Mouse (Mus musculus) gastrocnemius, adult 18-20 months (tissue): ENCODE results near the gene Tbc1d17. TPM values are rescaled to one million over a fixed set of nuclear protein-coding genes. Genes with fewer than 3 reads are reported as not detected.
A peak's percentile ranks its signal among the peaks of the same experiment; 100 is the strongest.

Experiments used
- DNase-seq: peaks from one replicate; pipeline ENCODE4 v3.0.0; 2021; ENCODE audit warnings: low spot score
- total RNA-seq, 2 experiments: library from RNA; stranded (reverse); gene quantifications; 2 replicates each; pipeline ENCODE4 v1.2.3; 2021

Gene Tbc1d17
- total RNA-seq, 2 experiments from 2014 or later = 46.8 to 61.0 TPM

DNA sequence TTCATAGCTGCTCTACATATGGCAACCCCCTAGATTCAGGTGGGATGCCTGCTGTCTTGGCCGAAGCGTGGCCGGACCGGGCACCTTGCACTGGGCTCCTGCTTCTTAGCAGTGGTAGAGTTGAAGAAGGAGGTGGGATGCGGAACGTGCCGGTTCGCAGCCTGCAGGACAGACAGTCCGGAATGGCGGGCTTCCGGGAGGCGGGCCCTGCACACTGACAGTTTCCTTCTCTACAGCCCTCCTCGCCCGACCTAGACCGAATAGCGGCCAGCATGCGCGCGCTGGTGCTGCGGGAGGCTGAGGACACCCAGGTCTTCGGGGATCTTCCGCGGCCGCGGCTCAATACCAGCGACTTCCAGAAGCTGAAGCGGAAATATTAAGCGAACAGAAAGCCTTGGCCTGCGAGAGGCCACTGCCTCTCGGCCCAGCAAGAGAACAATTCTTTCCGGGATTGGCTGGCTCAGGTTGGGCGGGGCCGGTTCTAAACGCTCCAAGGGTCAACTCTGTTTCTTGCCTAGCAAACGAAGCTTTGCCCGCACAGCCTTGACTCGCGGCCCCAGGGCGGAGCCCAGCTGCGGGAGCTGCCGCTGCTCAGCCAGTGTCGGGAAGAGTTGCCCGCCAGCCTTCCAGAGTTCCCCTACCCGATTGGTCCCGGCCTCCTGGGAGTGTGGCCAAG lies 5.6 kb upstream of the Tbc1d17 start:
- peak; percentile 81 for DNase-seq

DNA sequence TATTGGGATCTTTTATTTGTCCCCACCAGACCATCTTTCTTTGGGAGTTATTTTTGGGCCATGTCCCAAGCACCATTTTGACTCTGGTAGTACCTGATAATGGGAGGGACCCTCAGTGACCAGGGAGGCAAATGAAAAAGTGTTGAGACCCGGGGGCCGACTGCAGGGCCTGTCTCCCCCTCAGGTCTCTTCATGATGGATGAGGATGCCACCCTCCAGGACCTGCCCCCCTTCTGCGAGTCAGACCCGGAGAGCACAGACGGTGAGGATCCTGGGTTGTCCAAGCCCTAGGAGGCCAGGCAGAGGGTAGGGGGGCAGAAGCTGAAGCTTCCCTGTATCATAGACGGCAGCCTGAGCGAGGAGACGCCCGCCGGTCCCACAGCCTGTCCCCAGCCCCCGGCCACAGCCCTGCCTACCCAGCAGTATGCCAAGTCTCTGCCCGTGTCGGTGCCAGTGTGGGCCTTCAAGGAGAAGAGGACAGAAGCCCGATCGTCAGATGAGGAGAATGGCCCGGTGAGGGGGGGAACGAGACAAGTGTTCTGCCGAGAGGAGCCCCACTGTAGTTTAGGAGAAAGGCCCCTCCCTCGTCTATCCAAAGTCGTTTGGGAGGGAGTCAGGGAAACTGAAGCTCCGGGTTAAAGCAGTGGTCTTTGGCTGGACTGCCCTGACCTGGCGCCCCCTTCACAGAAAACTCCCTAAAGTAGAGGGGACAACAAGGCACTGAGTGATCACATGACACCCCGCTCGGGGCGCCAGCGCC lies 4.9 kb upstream of the Tbc1d17 start:
- no peak for DNase-seq

DNA sequence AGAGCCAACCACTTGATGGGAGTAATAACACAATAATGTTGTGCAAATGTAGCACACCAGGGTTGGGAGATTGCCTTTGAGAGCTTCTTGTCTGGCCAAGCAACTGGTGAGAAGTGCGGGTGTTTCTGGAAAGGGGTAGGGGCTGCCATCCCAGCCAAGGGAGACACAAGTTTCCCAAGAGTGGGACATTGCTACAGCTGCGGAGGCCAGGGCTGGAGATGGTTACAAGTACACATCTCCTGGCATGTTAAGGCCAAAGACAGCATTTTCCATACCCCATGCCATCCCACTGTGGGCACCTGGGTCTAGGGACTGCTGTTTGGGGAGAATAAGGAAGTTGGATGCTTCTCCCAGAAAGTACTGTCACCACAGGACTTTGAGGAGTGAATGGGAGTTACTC lies 4.2 kb upstream of the Tbc1d17 start:
- DNase-seq = no peak

DNA sequence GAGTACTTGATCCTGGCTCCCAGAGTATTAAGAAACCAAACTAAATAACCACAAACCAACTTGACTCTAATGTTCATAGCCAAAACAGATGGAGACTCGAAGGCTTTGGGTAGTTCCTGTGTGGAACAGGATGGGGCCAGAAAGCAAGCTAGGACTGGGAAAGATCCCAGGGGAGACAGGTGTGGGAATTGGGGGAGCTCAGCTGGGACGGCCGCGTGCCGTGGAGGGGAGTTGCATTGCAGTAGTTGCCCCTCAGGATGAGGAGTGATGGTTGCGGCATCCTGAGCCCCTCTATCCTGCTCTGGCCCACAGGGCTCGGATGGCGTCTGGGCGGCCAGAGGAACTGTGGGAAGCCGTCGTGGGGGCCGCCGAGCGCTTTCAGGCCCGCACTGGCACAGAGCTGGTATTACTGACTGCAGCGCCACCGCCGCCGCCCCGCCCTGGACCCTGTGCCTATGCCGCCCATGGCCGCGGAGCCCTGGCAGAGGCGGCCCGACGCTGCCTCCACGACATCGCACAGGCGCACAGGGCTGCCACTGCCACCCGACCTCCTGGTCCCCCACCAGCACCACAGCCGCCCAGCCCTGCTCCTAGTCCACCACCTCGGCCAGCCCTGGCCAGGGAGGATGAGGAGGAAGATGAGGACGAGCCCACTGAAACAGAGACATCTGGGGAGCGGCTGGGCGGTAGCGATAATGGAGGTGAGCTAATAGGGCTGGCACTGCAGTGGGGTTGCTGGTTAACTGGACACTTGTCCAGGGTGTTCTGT lies 3.6 kb upstream of the Tbc1d17 start:
- DNase-seq = no peak

DNA sequence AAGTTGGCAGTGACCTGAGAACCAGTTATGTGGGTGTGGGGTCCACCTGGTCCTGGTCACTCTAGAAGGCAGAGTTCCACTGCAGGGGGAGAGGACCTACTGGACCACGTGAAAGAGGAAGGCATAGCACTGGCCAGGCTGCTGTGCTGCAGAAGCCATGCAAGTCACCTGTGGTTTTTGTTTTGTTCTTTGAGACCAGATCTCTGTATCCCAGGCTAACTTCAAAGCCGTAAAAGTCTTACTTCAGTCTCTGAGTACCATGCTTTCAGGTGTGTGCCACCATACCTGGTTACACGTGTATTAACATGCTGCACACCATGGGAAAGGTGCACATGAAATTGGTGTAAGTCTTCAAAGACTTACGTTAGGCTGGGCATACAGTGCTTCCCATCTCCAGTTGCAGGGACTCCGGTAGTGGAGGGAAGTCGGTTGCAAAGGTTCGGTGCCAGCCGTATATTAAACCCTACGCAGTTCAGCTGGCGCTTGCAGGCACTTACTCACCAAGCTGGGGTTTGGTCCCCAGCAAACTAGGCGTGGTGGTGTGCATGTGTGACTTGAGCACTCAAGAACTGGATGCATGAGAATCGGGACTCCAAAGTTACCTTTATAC lies 2.9 kb upstream of the Tbc1d17 start:
- no peak for DNase-seq

DNA sequence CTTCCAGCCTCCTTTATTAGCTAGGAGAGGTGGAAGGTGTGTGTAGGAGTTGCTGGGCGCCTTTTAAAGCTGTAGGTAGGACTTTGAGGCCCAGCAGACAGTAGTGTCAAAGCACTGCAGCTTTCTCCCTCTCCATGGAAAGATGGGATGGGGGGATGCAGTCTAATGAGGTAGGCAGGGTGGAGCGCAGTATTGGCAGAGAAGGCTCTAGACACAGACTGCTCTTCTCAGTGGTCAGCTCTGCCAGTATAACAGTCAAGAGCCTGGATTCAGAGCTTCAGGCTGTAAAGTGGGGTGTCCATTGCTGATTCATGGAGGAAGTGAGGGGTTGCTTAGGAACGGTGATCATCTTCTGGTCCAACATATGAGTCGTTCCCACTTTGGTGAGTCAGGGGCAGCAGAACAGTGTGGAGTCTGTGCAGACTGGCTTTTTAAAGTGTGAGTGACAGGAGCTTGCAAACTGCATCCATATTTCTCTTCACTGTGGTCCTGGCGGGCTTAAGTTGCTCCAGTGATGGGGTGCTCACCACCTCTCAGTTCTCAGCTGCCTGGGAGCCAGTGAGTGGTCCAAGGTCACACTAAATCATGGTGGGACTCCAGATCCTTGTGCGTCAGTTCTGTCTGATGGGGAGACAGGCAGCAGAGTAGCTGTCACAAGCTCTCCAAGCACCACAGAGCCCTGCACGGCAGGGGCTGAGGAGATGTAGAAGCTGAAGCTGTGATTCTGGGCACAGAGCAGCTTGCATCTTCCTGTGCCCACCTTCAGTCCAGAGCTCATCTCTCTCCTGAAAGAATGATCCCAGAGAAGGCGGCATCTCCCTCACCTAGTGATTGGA lies 2.1 kb upstream of the Tbc1d17 start:
- DNase-seq = no peak

DNA sequence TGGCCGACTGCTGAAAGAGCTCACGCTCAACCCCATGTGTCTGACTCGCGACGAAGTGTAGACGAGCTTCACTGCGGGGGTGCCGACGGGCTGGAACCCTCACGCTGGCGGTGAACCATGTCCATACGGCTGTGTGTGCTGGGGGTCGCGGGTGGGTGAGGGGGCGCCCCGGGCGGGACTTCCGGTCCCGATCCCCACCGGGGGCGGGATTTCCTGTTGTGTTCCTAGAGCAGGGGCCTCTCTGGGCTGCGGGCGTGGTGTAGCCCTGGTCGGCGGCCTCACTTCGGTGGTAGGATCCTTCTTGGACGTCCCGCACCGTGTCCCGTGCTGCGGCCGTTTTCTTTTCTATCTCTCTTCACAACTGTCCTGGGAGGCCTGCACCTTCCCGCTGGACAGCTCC lies 1.3 kb upstream of the Tbc1d17 start:
- peak; percentile 69 for DNase-seq

DNA sequence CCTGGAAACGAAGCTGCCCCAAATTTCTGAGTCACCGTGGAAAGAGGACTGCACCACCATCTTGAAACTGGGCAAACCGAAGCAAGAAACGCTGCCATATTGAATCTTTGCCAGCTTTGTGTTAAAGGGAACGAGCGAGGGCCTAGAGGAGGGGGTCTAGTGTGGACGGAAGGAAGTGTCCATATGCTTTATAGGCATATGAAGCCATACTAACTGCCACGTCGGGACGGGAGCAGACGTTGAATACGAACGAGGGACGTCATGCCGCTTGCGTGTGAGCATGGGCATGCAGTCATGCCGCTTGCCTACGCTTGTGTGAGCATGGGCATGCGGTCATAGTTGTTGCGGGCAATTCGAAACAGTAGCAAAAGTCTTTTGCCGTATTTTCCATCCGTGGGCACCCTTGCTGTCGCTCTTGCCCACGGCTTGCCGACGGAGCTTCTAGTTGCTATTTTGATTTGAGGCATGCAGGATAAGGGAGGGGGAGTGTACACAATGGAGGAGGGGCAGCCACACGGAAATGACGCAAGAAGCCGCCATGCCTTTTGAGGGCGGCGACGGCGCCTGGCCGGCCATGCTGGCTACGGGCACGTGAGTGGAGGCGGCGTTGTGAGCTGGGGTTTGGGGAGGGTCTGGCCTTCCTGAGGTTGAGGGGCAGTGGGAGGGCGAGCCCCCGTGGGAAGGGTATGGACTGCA lies 685 bp upstream of the Tbc1d17 start:
- peak; percentile 92 for DNase-seq

DNA sequence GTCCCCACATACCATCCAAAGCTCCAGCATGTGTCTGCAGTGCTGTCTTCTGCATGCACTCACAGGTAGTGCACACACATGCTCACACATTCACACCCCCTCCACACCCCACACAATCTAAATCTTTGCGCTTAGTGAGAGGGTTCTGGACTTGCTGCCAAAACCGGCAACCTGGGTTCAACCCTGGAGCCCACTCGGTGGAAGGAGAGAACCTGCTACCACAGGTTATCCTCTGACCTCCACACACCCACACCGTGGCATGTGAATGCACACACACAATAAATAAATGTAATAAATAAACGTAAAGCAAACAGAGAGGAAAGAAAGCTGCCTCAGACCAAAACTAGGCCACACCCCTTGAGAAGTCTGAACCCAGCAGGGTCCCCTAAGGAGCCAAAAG lies 1.1 kb downstream of the Tbc1d17 start:
- DNase-seq = no peak

DNA sequence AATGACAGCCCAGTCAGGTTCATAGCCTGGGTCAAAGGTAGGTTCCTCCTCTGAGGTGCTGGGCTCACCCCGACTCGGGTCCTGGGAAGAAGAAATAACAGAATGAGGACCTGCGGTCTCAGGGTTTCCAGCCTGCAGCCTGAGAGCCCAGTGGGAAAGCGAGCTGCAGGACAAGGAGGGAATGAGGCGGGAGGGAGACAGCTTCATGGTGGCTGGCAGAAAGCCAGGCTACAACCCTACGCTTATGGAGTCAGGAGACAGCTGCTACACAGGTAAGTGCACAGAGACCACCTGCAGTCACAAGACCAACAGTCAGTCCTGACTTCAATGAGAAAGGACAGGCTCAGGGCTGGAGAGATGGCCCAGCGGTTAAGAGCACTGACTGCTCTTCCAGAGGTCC lies 2.1 kb downstream of the Tbc1d17 start:
- no peak for DNase-seq

DNA sequence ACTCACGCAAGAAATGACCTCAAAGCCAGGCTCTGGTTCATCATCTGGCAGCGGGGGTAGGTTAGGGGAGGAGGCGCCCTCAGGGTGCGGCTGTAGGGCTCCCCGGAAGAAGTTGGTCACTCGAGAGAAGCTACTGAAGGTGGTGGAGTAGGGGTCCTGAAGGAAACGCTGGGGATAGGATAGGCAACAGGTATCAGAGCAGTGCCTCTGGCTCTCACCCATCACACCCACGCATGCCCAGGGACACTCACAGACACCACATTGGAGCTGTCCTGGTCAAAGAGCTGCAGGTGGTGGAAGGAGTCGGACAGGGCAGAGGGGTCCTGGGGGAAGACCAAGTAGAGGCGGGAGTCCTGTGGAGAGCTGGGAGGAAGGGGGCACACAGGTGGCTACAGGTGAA lies 3.9 kb downstream of the Tbc1d17 start:
- DNase-seq = no peak

DNA sequence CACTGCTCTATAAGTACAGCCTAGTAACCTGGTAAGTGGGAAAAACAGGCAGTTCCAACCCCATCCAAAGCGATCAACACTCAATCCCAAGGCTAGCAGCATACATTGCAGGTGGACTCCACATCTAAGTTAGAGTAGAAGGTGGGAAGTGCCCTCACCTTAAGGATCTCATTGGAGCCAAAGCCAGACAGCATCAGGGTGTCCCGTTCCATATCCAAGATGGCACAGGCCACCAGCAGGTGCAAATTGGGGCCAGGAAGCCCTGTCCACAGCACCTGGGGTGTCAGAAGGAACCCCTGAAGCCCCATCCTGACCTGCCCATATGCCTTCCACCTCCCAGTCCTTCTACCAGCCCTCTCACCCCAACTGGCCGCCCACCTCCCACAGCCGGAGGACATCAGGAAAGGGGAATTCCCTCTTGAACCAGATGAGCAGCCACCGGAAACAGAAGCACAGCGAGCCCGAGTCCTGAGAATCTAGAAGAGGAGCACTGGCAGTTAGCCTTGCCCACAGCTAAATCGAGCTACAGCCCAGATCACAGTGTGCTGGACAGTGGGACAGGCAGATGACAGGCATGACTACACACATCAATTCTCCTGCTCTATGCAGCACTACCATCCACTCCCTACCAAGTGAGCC lies 6.9 kb downstream of the Tbc1d17 start:
- peak; percentile 52 for DNase-seq

DNA sequence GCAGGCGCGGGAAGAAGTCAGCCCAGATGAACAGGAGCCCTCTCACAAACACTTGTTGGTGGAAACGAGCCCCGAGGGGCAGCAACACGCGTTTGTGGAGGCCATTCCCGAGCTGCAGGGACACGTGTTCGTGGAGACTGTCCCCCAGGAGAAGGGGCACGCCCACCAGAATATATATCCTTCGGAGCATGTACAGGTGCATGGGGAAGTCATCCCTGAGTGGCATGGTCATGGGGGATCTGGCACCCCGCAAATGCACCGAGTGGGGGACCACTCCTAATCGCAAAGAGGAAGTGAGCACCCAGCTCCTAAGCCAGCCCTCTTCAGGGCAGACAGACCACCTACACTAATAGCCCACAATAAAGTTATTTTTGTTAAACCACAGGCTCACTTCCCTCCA lies 8.5 kb downstream of the Tbc1d17 start:
- no peak for DNase-seq

DNA sequence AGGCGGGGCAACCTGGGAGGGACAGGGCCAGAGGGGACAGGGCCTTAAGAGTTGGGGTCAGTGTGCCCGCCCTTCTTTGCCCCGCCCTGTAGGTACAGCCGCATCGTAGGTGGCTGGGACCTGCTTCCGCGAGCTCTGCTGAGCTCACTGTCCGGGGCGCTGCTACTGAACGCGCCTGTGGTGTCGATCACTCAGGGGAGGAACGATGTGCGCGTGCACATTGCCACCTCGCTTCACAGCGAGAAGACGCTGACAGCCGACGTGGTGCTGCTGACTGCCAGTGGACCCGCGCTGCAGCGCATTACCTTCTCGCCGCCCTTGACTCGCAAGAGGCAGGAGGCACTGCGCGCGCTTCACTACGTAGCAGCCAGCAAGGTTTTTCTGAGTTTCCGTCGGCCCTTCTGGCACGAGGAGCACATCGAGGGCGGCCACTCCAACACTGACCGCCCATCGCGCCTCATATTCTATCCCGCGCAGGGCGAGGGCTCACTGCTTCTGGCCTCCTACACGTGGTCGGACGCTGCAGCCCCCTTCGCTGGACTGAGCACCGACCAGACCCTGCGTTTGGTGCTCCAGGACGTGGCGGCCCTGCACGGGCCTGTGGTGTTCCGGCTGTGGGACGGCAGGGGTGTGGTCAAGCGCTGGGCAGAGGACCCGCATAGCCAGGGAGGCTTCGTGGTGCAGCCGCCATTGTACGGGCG lies 9.2 kb downstream of the Tbc1d17 start:
- no peak for DNase-seq

DNA sequence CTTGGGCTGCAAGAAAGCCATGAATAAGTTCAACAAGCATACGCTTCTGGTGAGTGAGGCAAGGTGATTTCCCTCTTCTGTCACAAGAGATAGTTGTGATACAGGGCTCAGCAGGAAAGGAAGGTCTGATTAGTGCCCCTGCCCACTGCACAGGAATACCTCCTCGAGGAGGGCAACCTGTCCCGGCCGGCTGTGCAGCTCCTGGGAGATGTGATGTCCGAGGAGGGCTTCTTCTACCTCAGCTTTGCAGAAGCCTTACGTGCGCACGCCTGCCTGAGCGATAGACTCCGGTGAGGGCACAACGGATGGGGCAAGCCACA lies 9.7 kb downstream of the Tbc1d17 start:
- DNase-seq = no peak

DNA sequence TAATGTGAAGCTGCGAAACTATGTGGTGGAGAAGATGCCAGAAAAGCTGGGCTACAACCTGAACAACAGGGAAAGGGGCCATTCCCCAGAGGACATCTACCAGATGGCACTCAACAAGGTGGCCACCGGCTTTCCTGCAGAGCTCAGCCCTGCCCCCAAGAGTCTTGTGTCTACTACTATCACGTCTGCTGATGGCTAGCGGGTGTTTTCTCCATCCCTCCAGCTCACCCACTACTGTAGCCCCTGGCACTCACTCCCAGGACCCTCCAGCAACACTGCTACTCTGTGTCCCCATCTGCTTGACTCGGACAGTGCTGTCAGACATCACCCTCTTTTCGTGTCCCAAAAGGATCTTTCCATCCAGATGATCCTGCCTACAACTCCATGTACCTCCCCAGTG lies 10.8 kb downstream of the Tbc1d17 start:
- DNase-seq = no peak

DNA sequence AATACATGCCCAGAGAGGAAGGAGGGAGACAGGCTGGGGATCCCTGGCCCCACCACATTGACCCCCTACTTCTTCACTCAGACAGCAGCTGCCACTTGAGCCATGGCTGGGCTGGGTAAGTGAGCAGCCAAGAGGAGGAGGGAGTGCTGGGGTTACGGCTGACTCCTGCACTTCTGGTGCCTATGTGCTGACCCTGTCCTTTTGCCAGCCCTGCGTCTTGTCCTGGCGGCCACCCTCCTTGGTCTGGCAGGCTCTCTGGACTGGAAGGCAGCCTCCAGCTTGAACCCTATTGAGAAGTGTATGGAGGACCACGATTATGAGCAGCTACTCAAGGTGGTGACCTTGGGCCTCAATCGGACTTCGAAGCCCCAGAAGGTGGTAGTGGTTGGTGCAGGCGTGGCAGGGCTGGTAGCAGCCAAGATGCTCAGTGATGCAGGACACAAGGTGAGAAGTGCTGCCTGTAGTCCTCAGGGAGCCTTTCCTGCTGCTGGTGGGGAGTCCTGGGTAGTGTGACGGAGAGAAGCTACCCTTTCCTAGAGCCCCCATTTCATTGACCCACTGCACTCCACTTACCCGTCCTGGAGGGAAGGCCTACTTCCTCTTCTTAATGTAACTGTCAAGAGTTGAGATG lies 12.3 kb downstream of the Tbc1d17 start:
- DNase-seq = peak; percentile 83

DNA sequence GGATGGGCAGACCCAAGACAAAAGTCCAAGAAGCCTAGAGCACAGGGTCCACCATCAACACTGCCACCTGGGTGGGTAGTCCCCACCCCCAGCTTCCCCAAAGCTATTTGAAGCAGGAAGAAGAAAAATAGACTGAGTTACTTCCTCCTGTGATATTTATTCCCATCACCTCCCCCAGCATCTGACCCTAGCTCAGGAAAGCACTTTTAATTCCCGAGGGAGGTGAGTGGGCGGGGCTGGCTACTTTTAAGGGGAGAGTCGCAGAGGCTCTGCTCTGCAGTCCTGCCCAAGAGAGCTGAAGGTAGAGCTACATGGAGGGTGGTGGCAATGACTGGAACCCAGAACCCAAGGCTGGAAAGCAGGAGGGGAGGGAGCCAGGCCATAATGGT lies 12.9 kb downstream of the Tbc1d17 start:
- no peak for DNase-seq

DNA sequence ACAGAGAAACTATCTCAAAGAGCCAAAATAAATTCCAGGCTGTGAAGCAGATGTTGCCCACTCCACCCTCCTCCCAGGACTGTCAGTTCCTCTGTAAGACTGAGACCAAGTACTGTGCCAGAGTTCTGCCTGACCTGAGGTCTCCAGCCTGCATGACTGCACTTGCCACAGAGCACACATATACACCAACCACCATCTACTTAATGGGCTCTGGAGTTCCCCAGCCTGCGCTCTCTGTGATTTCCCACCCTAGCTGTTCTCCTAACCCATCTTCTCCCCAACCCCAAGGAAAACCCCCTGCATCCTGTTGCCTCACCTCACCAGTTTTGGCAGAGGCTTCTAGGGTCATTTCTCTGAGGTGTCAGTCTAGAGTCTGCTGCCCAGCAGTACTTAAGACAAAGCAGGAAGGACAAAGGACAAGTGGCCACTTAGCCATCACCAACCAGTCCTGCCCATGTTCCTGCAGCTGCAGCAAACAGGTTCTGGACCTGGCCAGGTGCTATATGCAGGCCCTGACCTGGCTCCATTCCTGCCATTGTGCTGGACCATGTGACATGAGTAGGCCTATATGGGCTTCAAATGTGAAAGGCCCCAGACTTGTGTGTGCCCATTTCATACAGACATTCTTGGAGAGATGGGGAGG lies 13.4 kb downstream of the Tbc1d17 start:
- DNase-seq = no peak
